Mouse (Mus musculus) CH12.LX (cell line): Measurements from ENCODE around the gene Esr1. TPM values are rescaled to one million over a fixed set of nuclear protein-coding genes. Genes with fewer than 3 reads are reported as not detected.
"Not testable (repeated sequence)": the region's sequence is repeated elsewhere in the genome, so short reads cannot be mapped to it uniquely, and the experiment has no call there.

Source experiments
- DNase-seq: peaks from one replicate; pipeline ENCODE4 v3.0.0-alpha.2; 2013; ENCODE audit errors: extremely low read depth
- H3K27ac ChIP-seq: 2 replicates; pipeline ENCODE4 v1.5.1; 2012; ENCODE audit warnings: low read depth, mild to moderate bottlenecking, control low read depth, moderate library complexity; ENCODE audit not compliant: insufficient read depth
- H3K27me3 ChIP-seq: replicated peaks from 2 replicates; pipeline ENCODE3; 2012; ENCODE audit warnings: inconsistent platforms
- H3K36me3 ChIP-seq, 2 experiments: replicated peaks in 1 of 2; 2 replicates each; pipeline versions ENCODE3 to v1.6.1; 2012; ENCODE audit warnings: inconsistent platforms in 1 of 2, low read length in 1 of 2, mild to moderate bottlenecking in 1 of 2, mixed read lengths in 1 of 2, moderate library complexity in 1 of 2; ENCODE audit not compliant: control insufficient read depth in 1 of 2, insufficient read depth in 1 of 2
- H3K4me1 ChIP-seq, 2 experiments: 2 replicates each; pipeline ENCODE4 v1.6.1; 2012; ENCODE audit warnings: inconsistent platforms in 1 of 2, moderate library complexity in 1 of 2; ENCODE audit not compliant: insufficient read depth in 2 of 2, control insufficient read depth in 1 of 2
- H3K4me2 ChIP-seq: 2 replicates; pipeline ENCODE4 v1.6.1; 2012; ENCODE audit warnings: low read depth, mild to moderate bottlenecking, control low read depth; ENCODE audit not compliant: poor library complexity, insufficient read depth, severe bottlenecking
- H3K4me3 ChIP-seq, 3 experiments: fragments of 150-350 bp in 1 of 3; sonication (generic) in 1 of 3; replicated peaks in 1 of 3; 2 replicates each; pipeline versions ENCODE3 to v1.5.1; 2011 to 2012; ENCODE audit warnings: low read depth in 2 of 3, low read length in 2 of 3, mild to moderate bottlenecking in 2 of 3, moderate library complexity in 2 of 3, control low read depth in 1 of 3, improper control_type of control experiment in 1 of 3, inconsistent platforms in 1 of 3, mixed read lengths in 1 of 3; ENCODE audit not compliant: poor library complexity in 1 of 3
- H3K79me2 ChIP-seq: replicated peaks from 2 replicates; pipeline ENCODE4 v1.6.1; 2012; ENCODE audit warnings: mild to moderate bottlenecking, moderate library complexity; ENCODE audit not compliant: control insufficient read depth, poor library complexity, insufficient read depth, severe bottlenecking; ENCODE audit errors: extremely low read depth
- H3K9ac ChIP-seq: 2 replicates; pipeline ENCODE4 v1.6.1; 2012; ENCODE audit warnings: low read depth, mild to moderate bottlenecking, control low read depth, moderate library complexity; ENCODE audit not compliant: insufficient read depth
- H3K9me3 ChIP-seq: replicated peaks from 2 replicates; pipeline ENCODE3; 2012; ENCODE audit warnings: low read length, inconsistent platforms, mixed read lengths
- CHD2 ChIP-seq: IDR thresholded peaks from 2 replicates; pipeline ENCODE4 v1.6.1; 2011; ENCODE audit warnings: low read length, improper control_type of control experiment
- CTCF ChIP-seq, 2 experiments: IDR thresholded peaks in 1 of 2; conservative IDR thresholded peaks in 1 of 2; 2 replicates each; pipeline ENCODE4 v1.5.1; 2011 to 2012; ENCODE audit warnings: low read depth in 2 of 2, low read length in 2 of 2, improper control_type of control experiment in 1 of 2, inconsistent platforms in 1 of 2, mild to moderate bottlenecking in 1 of 2, moderate library complexity in 1 of 2
- JUN ChIP-seq: IDR thresholded peaks from 2 replicates; pipeline ENCODE4 v1.6.1; 2011; ENCODE audit warnings: low read depth, mild to moderate bottlenecking, low read length, improper control_type of control experiment, moderate library complexity; ENCODE audit not compliant: insufficient read depth
- JUND ChIP-seq: conservative IDR thresholded peaks from 2 replicates; pipeline ENCODE4 v1.6.1; 2011; ENCODE audit warnings: low read depth, low read length, improper control_type of control experiment
- POLR2A ChIP-seq: IDR thresholded peaks from 2 replicates; pipeline ENCODE4 v1.6.1; 2011; ENCODE audit warnings: low read depth, mild to moderate bottlenecking, improper control_type of control experiment, low read length
- RAD21 ChIP-seq: IDR thresholded peaks from 2 replicates; pipeline ENCODE4 v1.6.1; 2011; ENCODE audit warnings: low read depth, mild to moderate bottlenecking, low read length, improper control_type of control experiment, moderate library complexity
- SIN3A ChIP-seq: IDR thresholded peaks from 2 replicates; pipeline ENCODE4 v1.6.1; 2012; ENCODE audit warnings: low read length, improper control_type of control experiment, inconsistent platforms
- TCF12 ChIP-seq: IDR thresholded peaks from 2 replicates; pipeline ENCODE4 v1.6.1; 2014; ENCODE audit warnings: low read depth, mild to moderate bottlenecking, inconsistent platforms, low read length, improper control_type of control experiment
- ZKSCAN1 ChIP-seq: IDR thresholded peaks from 2 replicates; pipeline ENCODE4 v1.6.1; 2012; ENCODE audit warnings: low read depth, inconsistent platforms, low read length, improper control_type of control experiment, borderline replicate concordance
- dilution Hi-C: fragments of 300-500 bp; cut with MboI; formaldehyde crosslinking; loops from 2 replicates; pipeline ENCODE4 v1.14.3; 2020; ENCODE audit warnings: low sequenced_read_pairs; ENCODE audit not compliant: extremely low pct_unique_long_range_greater_than_20kb, extremely low pct_ligation_motif_present
- in situ Hi-C: fragments of 300-500 bp; cut with MboI; formaldehyde crosslinking; loops from 3 replicates; pipeline ENCODE4 v1.14.3; 2019; ENCODE audit warnings: low sequenced_read_pairs, low pct_ligation_motif_present, low pct_unique_long_range_greater_than_20kb, mixed read lengths
- polyA plus RNA-seq: library from polyadenylated mRNA; unstranded; fragments of >175 nt; gene quantifications from 2 replicates; pipeline ENCODE4 v1.2.1, GENCODE M21; 2012; ENCODE audit warnings: low read depth; ENCODE audit not compliant: insufficient read length
- total RNA-seq, 2 experiments: library from RNA; depleted of rRNA; stranded (reverse); fragments of 300-350 nt in 1 of 2; fragments of >200 nt in 1 of 2; gene quantifications; 2 replicates each; pipeline ENCODE4 v1.2.3; 2012 to 2014

Gene Esr1
- total and polyA plus RNA-seq, 3 experiments = 0.63 to 1.0 (median 0.64) TPM

- in situ Hi-C loops (no loop called here), dilution Hi-C loops (no loop called here)
- Histone ChIP-seq H3K9me3 (no peaks in the 10 kb centered on the region), H3K36me3 (no peaks in the 10 kb centered on the region), H3K4me1 (no peaks in the 10 kb centered on the region), H3K27ac (no peak overlapping the region), H3K27me3 (no peaks in the 10 kb centered on the region)
- no peak for TF ChIP-seq ZKSCAN1
- TF ChIP-seq JUN = no peak
- TF ChIP-seq TCF12 = no peak
- TF ChIP-seq, all 38 proteins: peak for 0
- Histone ChIP-seq H3K79me2 (no peaks in the 10 kb centered on the region), H3K4me2 (no peak overlapping the region), H3K4me3 (no peak overlapping the region), H3K9ac (no peak overlapping the region)
- no peak for DNase-seq
Measured at GRCm38 (mm10) chr10:4734942-4735341, 123.5 kb downstream of the Esr1 start.

- no peak for DNase-seq
- no peaks in the 10 kb centered on the region for H3K36me3 ChIP-seq
- no peak for TF ChIP-seq SIN3A
- TF ChIP-seq RAD21 = no peak
- TF ChIP-seq TCF12 = no peak
- no peak for TF ChIP-seq JUN
- no peak for TF ChIP-seq CHD2
- no peak for TF ChIP-seq POLR2A
- TF ChIP-seq JUND = no peak
- TF ChIP-seq CTCF (conservative IDR thresholded peaks at IDR 0.05 in 1 of 2, IDR thresholded peaks at IDR 0.05 in 1 of 2; ENCODE audit: low read depth in 2 of 2, low read length in 2 of 2) = no peak
- in situ Hi-C loops = no loop called here
- no peak overlapping the region for H3K4me2 ChIP-seq
- H3K9me3 ChIP-seq = no peaks in the 10 kb centered on the region
- no peaks in the 10 kb centered on the region for H3K4me1 ChIP-seq
- H3K27me3 ChIP-seq = no peaks in the 10 kb centered on the region
- H3K79me2 ChIP-seq = no peaks in the 10 kb centered on the region
- dilution Hi-C loops = no loop called here
- H3K4me3 ChIP-seq = no peak overlapping the region
- H3K27ac ChIP-seq = no peak overlapping the region
- no peak overlapping the region for H3K9ac ChIP-seq
Measured at GRCm38 (mm10) chr10:4738311-4738710, 126.9 kb downstream of the Esr1 start.

GRCm38 (mm10) chr10:4751091-4751490, 139.7 kb downstream of the Esr1 start:
- H3K27ac ChIP-seq, H3K27me3 ChIP-seq, DNase-seq, H3K4me2 ChIP-seq, H3K9ac ChIP-seq, dilution Hi-C loops, H3K9me3 ChIP-seq, H3K36me3 ChIP-seq, H3K4me1 ChIP-seq, H3K79me2 ChIP-seq, in situ Hi-C loops, H3K4me3 ChIP-seq: not testable (repeated sequence)
